Mouse (Mus musculus) intestine, embryonic 15.5 days (tissue): Measurements from ENCODE around the gene Pan3. TPM values are rescaled to one million over a fixed set of nuclear protein-coding genes. Genes with fewer than 3 reads are reported as not detected.

Source experiments
- ATAC-seq: fragments of 200-750 bp; cut with Nextera tagmentation; 2 replicates; pipeline ENCODE4 v1.8.0; 2017; ENCODE audit warnings: moderate TSS enrichment, moderate library complexity
- H3K27ac ChIP-seq: fragments of 300-500 bp; sonication (generic); 2 replicates; pipeline ENCODE4 v1.5.1; 2015; ENCODE audit warnings: mild to moderate bottlenecking, inconsistent platforms
- H3K27me3 ChIP-seq: fragments of 300-500 bp; sonication (generic); replicated peaks from 2 replicates; pipeline ENCODE4 v1.6.1; 2015; ENCODE audit warnings: inconsistent platforms
- H3K36me3 ChIP-seq: fragments of 300-500 bp; sonication (generic); 2 replicates; pipeline ENCODE4 v1.6.1; 2015; ENCODE audit warnings: inconsistent platforms
- H3K4me1 ChIP-seq: fragments of 300-500 bp; sonication (generic); replicated peaks from 2 replicates; pipeline ENCODE4 v1.6.1; 2015; ENCODE audit warnings: inconsistent platforms
- H3K4me2 ChIP-seq: fragments of 300-500 bp; sonication (generic); replicated peaks from 2 replicates; pipeline ENCODE4 v1.6.1; 2015; ENCODE audit warnings: mild to moderate bottlenecking, inconsistent platforms
- H3K4me3 ChIP-seq: fragments of 300-500 bp; sonication (generic); replicated peaks from 2 replicates; pipeline ENCODE4 v1.5.1; 2015; ENCODE audit warnings: inconsistent platforms
- H3K9ac ChIP-seq: fragments of 300-500 bp; sonication (generic); 2 replicates; pipeline ENCODE4 v1.6.1; 2015; ENCODE audit warnings: inconsistent platforms
- H3K9me3 ChIP-seq: fragments of 300-500 bp; sonication (generic); 2 replicates; pipeline ENCODE4 v1.6.1; 2016; ENCODE audit warnings: inconsistent platforms
- WGBS: fragments of 180-500 bp; shearing (Covaris S2); methylation state at CpG from one replicate; pipeline ENCODE4 v1.1.7; 2015; 5-methylcytosine and 5-hydroxymethylcytosine counted together
- polyA plus RNA-seq: library from polyadenylated mRNA; unstranded; fragments of >200 nt; fragmentation: Nextera tagmentation; extraction: Ambion mirVana; gene quantifications from 2 replicates; pipeline ENCODE4 v1.2.1, GENCODE M21; 2015

Pan3 gene
- polyA plus RNA-seq, 1 experiment from 2014 or later, result 64.5 TPM

- ATAC-seq, result no peak
- Histone ChIP-seq H3K36me3 (no peaks in the 10 kb centered on the region), H3K27ac (no peak overlapping the region), H3K9ac (no peak overlapping the region), H3K27me3 (no peaks in the 10 kb centered on the region), H3K9me3 (no peaks in the 10 kb centered on the region), H3K4me2 (no peak overlapping the region), H3K4me1 (no peaks in the 10 kb centered on the region), H3K4me3 (no peak overlapping the region)
- WGBS, result 86% methylated on average over 7 of the region's 7 CpGs
Measured at GRCm38 (mm10) chr5:147579148-147579547, 149.2 kb downstream of the Pan3 start.

GRCm38 (mm10) chr5:147579691-147580090 is 149.7 kb downstream of the Pan3 start:
- H3K9me3 ChIP-seq, result no peaks in the 10 kb centered on the region
- no peak overlapping the region for H3K9ac ChIP-seq
- H3K27ac ChIP-seq, result no peak overlapping the region
- H3K27me3 ChIP-seq, result no peaks in the 10 kb centered on the region
- no peak for ATAC-seq
- no peaks in the 10 kb centered on the region for H3K4me1 ChIP-seq
- no peak overlapping the region for H3K4me2 ChIP-seq
- WGBS, result 78% methylated on average over 8 of the region's 8 CpGs
- no peak overlapping the region for H3K4me3 ChIP-seq
- no peaks in the 10 kb centered on the region for H3K36me3 ChIP-seq

DNA sequence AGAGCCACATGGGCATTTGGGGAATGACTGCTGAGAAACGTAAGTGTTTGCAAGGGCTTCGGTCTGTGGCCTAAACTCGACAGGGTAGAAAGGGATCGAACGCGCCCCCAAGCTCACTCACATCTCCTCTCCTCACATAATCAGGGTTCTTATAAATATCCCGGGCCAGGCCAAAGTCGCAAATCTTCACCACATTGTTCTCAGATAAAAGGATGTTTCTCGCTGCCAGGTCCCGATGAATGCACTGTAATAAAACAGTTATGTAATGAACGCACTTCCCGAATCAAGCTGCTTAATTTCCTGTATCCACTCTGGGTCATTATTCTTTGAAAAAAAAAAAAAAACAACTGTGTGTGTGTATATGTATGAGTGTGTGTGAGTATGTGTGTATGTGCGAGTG is 150.2 kb downstream of the Pan3 start:
- Histone ChIP-seq H3K36me3 (no peaks in the 10 kb centered on the region), H3K4me3 (no peak overlapping the region), H3K4me2 (no peak overlapping the region), H3K4me1 (no peaks in the 10 kb centered on the region), H3K9me3 (no peaks in the 10 kb centered on the region), H3K9ac (no peak overlapping the region), H3K27me3 (no peaks in the 10 kb centered on the region), H3K27ac (no peak overlapping the region)
- no peak for ATAC-seq
- WGBS, result 79% methylated on average over 13 of the region's 13 CpGs

GRCm38 (mm10) chr5:147583702-147584298 is 153.8 kb downstream of the Pan3 start:
- Histone ChIP-seq H3K9ac (no peak overlapping the region), H3K4me1 (no peaks in the 10 kb centered on the region), H3K27ac (no peak overlapping the region), H3K36me3 (no peaks in the 10 kb centered on the region), H3K4me2 (0 out of 2 replicates have a peak overlapping the region, but pooled peaks have one; percentile 3), H3K4me3 (no peak overlapping the region), H3K9me3 (no peaks in the 10 kb centered on the region), H3K27me3 (no peaks in the 10 kb centered on the region)
- ATAC-seq, result no peak
- WGBS, result 42% methylated on average over 14 of the region's 14 CpGs

GRCm38 (mm10) chr5:147584648-147585047 is 154.7 kb downstream of the Pan3 start:
- H3K4me1 ChIP-seq, result no peaks in the 10 kb centered on the region
- no peak overlapping the region for H3K27ac ChIP-seq
- 71% methylated on average over 9 of the region's 9 CpGs for WGBS
- no peaks in the 10 kb centered on the region for H3K9me3 ChIP-seq
- no peak overlapping the region for H3K4me2 ChIP-seq
- H3K27me3 ChIP-seq, result no peaks in the 10 kb centered on the region
- H3K9ac ChIP-seq, result no peak overlapping the region
- H3K36me3 ChIP-seq, result no peaks in the 10 kb centered on the region
- ATAC-seq, result no peak
- no peak overlapping the region for H3K4me3 ChIP-seq

- Histone ChIP-seq H3K4me2 (no peak overlapping the region), H3K27ac (no peak overlapping the region), H3K4me3 (no peak overlapping the region), H3K4me1 (no peaks in the 10 kb centered on the region), H3K27me3 (no peaks in the 10 kb centered on the region), H3K36me3 (no peaks in the 10 kb centered on the region), H3K9ac (no peak overlapping the region), H3K9me3 (no peaks in the 10 kb centered on the region)
- no peak for ATAC-seq
- 73% methylated on average over 1 of the region's 1 CpGs for WGBS
Measured at GRCm38 (mm10) chr5:147585070-147585469, 155.1 kb downstream of the Pan3 start.

DNA sequence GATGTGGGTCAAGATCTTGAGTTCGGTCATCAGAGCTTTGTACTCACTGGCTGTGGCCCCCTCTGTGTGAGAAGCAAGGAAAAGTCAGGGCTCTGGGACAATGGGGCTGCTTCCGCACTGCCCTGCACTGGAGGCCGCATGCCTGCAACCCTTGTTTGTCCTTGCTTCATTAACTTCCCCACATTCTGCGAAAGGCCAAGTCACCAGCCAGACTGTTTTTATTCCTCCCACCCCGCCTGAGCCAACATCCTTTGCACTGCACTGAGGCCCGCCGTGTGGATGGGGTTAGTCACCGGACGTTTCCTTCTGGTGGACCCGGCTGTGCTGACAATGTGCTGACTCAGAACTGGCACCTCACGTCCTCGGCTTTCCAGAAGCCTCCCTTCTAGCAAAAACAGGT is 159.9 kb downstream of the Pan3 start:
- no peak overlapping the region for H3K4me2 ChIP-seq

GRCm38 (mm10) chr5:147597825-147598224 is 167.9 kb downstream of the Pan3 start:
- Histone ChIP-seq H3K27ac (no peak overlapping the region), H3K27me3 (no peaks in the 10 kb centered on the region), H3K4me1 (no peaks in the 10 kb centered on the region), H3K9ac (no peak overlapping the region), H3K36me3 (no peaks in the 10 kb centered on the region), H3K9me3 (no peaks in the 10 kb centered on the region), H3K4me2 (no peak overlapping the region), H3K4me3 (no peak overlapping the region)
- ATAC-seq, result no peak
- WGBS, result 71% methylated on average over 16 of the region's 16 CpGs

More for the DNA sequence above, 159.9 kb downstream of the Pan3 start:
- ATAC-seq, result peak; percentile 55; the same call in 1 of the 2 replicates
- Histone ChIP-seq H3K27me3 (no peaks in the 10 kb centered on the region), H3K9ac (no peak overlapping the region), H3K36me3 (no peaks in the 10 kb centered on the region), H3K27ac (no peak overlapping the region), H3K9me3 (no peaks in the 10 kb centered on the region), H3K4me3 (no peak overlapping the region), H3K4me1 (no peaks in the 10 kb centered on the region)
- 60% methylated on average over 12 of the region's 12 CpGs for WGBS

Other genes starting within 250 kb of the Pan3 start
- gene Gsx1, start 241.5 kb upstream of the Pan3 start, polyA plus RNA-seq, result not detected in 2 replicates
- 5.7 and 5.8 TPM in 2 replicates for gene Pdx1, start 160.2 kb upstream of the Pan3 start, polyA plus RNA-seq
- 36.0 and 38.2 TPM in 2 replicates for gene Cdx2, start 122.9 kb upstream of the Pan3 start, polyA plus RNA-seq
- gene Urad, start 107.7 kb upstream of the Pan3 start, polyA plus RNA-seq, result 1.6 and 1.7 TPM in 2 replicates
- 0.31 and 0.34 TPM in 2 replicates for gene Flt3, start 29.7 kb upstream of the Pan3 start, polyA plus RNA-seq